Mouse (Mus musculus): ENCODE measurements at regions not wholly inside any gene's neighbourhood (a gene's known extent, or its start where the extent isn't known, plus 50 kb on each side); places are given as distances from the start of the nearest gene placed in this dataset.

DNA sequence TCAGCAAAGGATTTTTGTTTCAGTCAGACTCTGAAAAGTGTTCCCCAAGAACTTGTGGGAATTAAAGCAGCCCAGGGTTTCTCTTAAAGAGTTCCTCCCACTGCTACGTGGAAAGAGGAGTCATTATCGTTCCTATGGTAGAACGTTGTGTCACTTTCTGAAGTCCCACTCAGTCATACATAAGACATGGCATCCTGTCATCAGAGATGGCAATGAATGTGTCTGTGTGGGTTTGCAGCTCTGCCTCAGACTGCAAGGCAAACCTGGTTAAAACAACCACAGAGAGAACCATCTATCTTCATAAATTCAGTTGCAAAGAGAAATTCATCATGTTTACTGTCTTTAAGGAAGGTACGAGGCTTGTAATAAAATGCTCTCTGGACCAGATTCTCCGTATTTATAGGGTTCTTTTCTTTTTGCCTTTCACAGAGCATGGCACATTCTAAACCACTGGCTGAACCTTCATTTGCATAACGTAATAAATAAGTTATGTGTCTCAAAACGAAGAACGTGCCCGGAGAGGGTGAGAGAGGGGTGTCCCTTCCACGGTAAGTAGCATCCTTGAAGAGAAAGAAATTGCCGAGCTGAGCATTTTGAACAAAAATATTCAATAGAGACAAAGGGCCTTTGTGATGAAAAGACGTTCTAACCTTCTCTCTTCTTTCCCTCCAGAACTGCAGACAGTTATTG lies 194.7 kb upstream of the Gm10306 start:
- TF ChIP-seq CTCF (IDR thresholded peaks at IDR 0.05) (no peak), EP300 (IDR thresholded peaks at IDR 0.05) (no peak)
